Comparison of ENCODE assay signal across 16 mouse cellular contexts in the genomic region with DNA sequence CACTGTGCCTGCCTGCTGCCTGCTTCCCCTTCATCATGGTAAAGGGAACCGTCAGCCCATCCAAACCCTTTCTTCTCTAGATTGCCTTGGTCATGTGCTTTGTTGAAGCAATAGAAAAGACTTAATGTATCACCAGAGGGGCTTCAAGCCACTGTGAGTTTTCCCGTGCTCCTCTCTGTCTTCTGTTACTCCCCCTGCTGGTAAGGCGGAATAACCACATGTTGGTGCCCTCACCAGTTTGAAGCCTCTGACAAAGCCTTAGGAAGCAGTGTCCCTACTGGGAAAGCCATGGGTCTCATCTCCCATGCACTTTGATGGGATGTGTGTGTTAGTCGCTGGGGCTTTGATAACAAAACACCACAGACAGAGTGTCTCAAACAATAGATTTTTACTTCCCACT.
A peak's percentile ranks its signal among the peaks of the same experiment; 100 is the strongest.
DNase-seq lines count a peak whose midpoint lies in the region; ATAC-seq and TF ChIP-seq lines count a peak whose summit lies in the region.
"Had no signal": no experiment of that assay in that cellular context is flagged by ENCODE, and none has a peak within 500 bp of the region (broad histone marks: within the 10 kb centered on the region; RNA-seq: fewer than 3 reads in every experiment).

No protein-coding gene starts in this region.

- no peak for ATAC-seq in lung, embryonic 14.5 days (ENCODE audit: insufficient read depth)
- peak; percentile 36; the same call in 1 of the 2 replicates for ATAC-seq in granulocyte monocyte progenitor cell, adult 5-6 weeks (replicated peaks; ENCODE audit: poor library complexity, severe bottlenecking)
- no peak for ATAC-seq in erythroblast, adult 5-6 weeks (replicated peaks; ENCODE audit: low FRiP score, poor library complexity, severe bottlenecking)

- H3K27ac ChIP-seq in gastrocnemius, adult 2 months: no peak overlapping the region
- no peak overlapping the region for H3K27ac ChIP-seq in lung, embryonic 14.5 days (ENCODE audit: low read depth)
- H3K27ac ChIP-seq: embryonic facial prominence, embryonic 12.5 days had no signal

- H3K4me2 ChIP-seq in lung, embryonic 14.5 days: no peak overlapping the region
- H3K4me2 ChIP-seq: embryonic facial prominence, embryonic 12.5 days had no signal

- H3K9ac ChIP-seq in lung, embryonic 14.5 days: no peak overlapping the region
- H3K9ac ChIP-seq: embryonic facial prominence, embryonic 12.5 days had no signal

- 0 out of 2 replicates have a peak, but pooled peaks have one; percentile 11 for TF ChIP-seq CTCF in gastrocnemius, adult 2 months (IDR thresholded peaks at IDR 0.05)
- TF ChIP-seq CTCF in lung, embryonic 14.5 days (IDR thresholded peaks at IDR 0.05; ENCODE audit: low read depth): peak; percentile 20; the same call in 1 of the 2 replicates

- H3K36me3 ChIP-seq in lung, embryonic 14.5 days (ENCODE audit: insufficient read depth): no peaks in the 10 kb centered on the region
- H3K36me3 ChIP-seq: embryonic facial prominence, embryonic 12.5 days had no signal

- H3K27me3 ChIP-seq in lung, embryonic 14.5 days (ENCODE audit: insufficient read depth, low read length): no peaks in the 10 kb centered on the region

- intact Hi-C loops in gastrocnemius, adult 2 months (cut with DNase I): no loop called here

- no peaks in the 10 kb centered on the region for H3K9me3 ChIP-seq in lung, embryonic 14.5 days (ENCODE audit: low read depth, low read length)
- H3K9me3 ChIP-seq: embryonic facial prominence, embryonic 12.5 days had no signal

- no peaks in the 10 kb centered on the region for H3K4me1 ChIP-seq in lung, embryonic 14.5 days (ENCODE audit: insufficient read depth)
- H3K4me1 ChIP-seq: embryonic facial prominence, embryonic 12.5 days; megakaryocyte, embryonic 14.5 days had no signal

- H3K4me3 ChIP-seq in gastrocnemius, adult 2 months: no peak overlapping the region
- no peak overlapping the region for H3K4me3 ChIP-seq in lung, embryonic 14.5 days (ENCODE audit: low read depth, low read length)
- H3K4me3 ChIP-seq: embryonic facial prominence, embryonic 12.5 days; megakaryocyte, embryonic 14.5 days had no signal

- no peak for DNase-seq in gastrocnemius, adult 2 months
- no peak for DNase-seq in gastrocnemius, postnatal 25 days
- no peak for DNase-seq in lung, embryonic 14.5 days
- DNase-seq in lung, postnatal 25 days (ENCODE audit: low spot score): no peak
- peak; percentile 67 for DNase-seq in ES-CJ7 (ENCODE audit: low read depth, low spot score)
- DNase-seq in urinary bladder, adult 18-20 months (ENCODE audit: low spot score in 2 of 2): no peak
- DNase-seq: adrenal gland, postnatal 10 days; cerebellum, postnatal 25 days; heart, adult 11 months; kidney, postnatal 10 days; lung, adult 18-20 months; right cerebral cortex, adult 18-20 months had no signal

- WGBS in lung, embryonic 14.5 days: 70% methylated on average over 4 of the region's 4 CpGs
